Mouse (Mus musculus): ENCODE results near the gene Tmem101. TPM values are rescaled to one million over a fixed set of nuclear protein-coding genes. Genes with fewer than 3 reads are reported as not detected.
"Not testable (repeated sequence)": the region's sequence is repeated elsewhere in the genome, so short reads cannot be mapped to it uniquely, and the experiment has no call there.

Tmem101 gene
- 14.4 and 16.5 TPM in 2 replicates for total RNA-seq (2021)
- long read RNA-seq, experiment 1, transcript Tmem101-201 (4 exons, 1,574 nt), result major isoform, 37 of 43 reads
- long read RNA-seq, experiment 1, partial matches to known transcripts, result 5 of 43 reads
- long read RNA-seq, experiment 1, other reads (novel, unspliced or antisense), result 1 of 43 reads
- long read RNA-seq, experiment 2, transcript Tmem101-201 (4 exons, 1,574 nt), result major isoform, 21 of 28 reads
- long read RNA-seq, experiment 2, partial matches to known transcripts, result 7 of 28 reads
- long read RNA-seq, experiment 2, other reads (novel, unspliced or antisense), result 0 of 28 reads

GRCm38 (mm10) chr11:102156039-102156785 lies at the start of gene Tmem101:
Gene Tmem101, minus strand, starts transcription at chr11:102156404.
- peak; percentile 95 for DNase-seq

GRCm38 (mm10) chr11:102201408-102201821 lies 45.2 kb upstream of the Tmem101 start:
- no peak for DNase-seq

- DNase-seq, result no peak
Observed at GRCm38 (mm10) chr11:102199856-102200255, 43.7 kb upstream of the Tmem101 start.

DNA sequence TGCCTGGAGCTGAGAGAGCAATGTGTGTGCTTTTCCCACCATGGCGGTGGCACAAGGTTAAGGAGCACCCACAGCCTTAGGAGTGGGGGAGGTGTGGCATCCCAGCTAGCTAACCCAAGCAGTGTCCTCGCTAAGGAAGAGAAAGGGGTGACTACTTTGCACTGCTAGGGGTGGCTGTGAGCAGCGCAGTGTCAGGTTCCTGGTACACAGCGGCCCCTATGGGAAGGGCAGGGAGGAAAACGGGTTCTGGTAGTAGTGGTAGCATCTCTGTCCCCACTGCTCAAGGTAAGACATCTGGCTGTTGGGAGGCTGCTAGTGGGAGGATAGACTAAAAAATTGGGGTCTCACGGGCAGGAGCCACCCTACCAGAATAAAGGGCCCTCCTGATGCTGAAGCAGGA lies 42.0 kb upstream of the Tmem101 start:
- no peak for DNase-seq

- no peak for DNase-seq
Observed at GRCm38 (mm10) chr11:102196018-102196797, 40.0 kb upstream of the Tmem101 start.

DNA sequence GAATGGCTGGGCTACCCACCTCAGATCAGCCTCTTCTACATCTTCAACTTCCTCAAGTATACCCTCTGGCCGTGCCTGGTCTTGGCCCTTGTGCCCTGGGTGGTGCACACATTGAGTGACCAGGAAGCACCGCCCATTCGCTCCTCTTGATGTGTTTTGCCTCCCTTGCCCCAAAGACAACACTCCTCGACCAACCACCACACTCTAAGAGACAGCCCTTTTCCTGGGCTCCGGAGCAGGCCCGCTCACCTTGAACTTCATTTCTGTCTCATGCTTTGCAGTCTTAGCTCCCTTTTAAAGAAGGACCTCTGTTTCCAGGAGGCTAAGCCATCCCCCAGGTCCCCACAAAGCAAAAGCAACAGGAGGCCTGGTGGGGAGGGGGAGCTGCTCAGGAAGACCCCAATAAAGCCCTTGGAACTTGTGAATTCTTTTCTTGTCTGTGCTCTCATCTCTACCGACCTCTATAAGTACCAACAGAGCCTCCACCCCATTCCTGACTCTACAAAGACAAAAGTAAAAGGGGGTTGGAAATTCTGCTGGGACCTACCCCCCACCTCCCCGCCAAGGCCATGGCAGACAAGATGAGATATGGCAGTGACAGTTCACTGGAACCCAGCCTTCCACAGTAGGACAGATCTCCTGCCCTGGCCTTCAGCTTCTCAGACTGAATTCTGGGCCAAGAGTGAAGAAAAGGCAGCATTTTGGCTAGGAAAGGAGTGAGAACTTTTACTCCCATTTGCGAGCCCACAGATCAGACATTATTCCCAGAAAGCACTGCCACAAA lies 37.6 kb upstream of the Tmem101 start:
- DNase-seq, result peak; percentile 86

GRCm38 (mm10) chr11:102190848-102191247 lies 34.6 kb upstream of the Tmem101 start:
- no peak for DNase-seq

GRCm38 (mm10) chr11:102189461-102190436 lies 33.5 kb upstream of the Tmem101 start, which contains the start of gene G6pc3:
Gene G6pc3, plus strand, starts transcription at chr11:102189620.
- DNase-seq, result peak; percentile 95

DNA sequence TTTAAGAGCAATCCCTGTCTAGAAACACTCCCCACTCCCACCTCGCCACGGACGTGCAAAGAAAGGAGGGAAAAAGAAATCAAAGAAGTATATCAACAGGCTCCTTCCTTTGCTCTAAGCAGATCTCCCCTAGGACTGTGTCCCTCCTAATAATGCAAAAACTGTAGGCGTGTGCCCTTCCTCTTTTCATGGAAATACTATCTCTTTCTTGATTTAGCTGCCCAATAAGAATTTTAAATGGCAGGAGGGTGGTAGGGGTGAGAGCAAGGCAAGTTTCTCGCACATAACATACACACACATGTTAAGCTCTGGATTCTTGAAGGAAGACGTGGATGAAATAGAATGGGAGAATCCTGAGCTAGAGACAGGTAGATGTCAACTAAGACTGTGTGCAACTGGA lies 32.8 kb upstream of the Tmem101 start:
- no peak for DNase-seq

GRCm38 (mm10) chr11:102186235-102186634 lies 30.0 kb upstream of the Tmem101 start:
- DNase-seq, result no peak

DNA sequence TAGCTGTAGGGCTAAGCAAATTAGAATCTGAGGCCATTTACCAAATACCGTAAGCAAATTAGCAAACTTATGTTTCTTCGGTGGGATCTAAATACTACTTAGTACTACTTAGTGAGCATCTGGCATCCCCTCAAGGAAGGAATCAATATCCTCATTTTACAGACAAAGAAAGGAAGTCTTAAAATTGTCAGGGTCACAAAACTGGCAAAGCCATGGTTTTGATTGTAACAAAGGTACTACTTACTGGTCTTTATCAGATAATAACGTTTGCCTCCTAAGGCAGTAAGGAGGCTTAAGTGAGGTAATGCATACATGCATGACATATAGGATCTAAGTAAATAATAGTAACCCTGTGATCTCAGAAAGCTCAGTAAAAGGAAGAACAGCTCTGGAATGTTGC lies 29.5 kb upstream of the Tmem101 start:
- no peak for DNase-seq

- peak; percentile 98 for DNase-seq
Observed at GRCm38 (mm10) chr11:102184646-102185495, 28.7 kb upstream of the Tmem101 start, which contains the start of gene Lsm12. Gene Lsm12, minus strand, starts transcription at chr11:102185296.

DNA sequence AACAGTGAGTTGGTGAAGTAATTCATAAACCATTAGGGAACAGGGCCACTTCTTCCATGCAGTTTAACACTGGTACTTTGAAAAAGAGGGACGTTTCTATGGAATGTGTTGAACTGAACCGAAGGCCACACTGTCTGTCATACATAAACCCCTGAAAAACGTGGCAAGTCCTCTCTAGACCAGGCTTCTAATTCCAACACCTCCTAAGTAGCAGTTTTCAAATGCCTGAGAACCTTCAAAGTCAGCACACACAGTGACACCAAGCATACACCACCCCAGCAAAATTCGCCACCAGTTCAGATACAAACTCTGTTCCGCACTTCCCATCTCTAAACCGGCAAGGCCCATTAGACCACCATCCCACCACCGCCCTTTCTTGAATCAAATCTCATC lies 28.0 kb upstream of the Tmem101 start:
- no peak for DNase-seq

DNA sequence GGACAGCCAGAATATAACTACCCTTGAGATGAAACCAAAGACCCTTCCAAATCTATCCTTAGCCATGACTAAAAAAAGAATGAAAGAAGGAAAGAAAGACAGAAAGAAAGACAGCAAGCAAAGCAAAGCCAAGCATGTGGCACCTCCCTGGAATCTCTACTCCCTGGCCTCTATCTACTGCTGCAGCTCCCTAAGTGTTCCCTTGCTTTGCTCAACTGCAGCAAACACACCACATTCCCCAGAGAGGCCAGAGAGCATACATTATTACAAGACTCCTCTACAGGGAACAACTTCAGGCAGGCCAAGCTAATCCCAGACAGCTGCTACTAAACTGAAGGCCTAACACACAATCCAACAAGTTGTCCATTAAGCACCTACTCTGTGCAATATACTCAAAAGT lies 23.6 kb upstream of the Tmem101 start:
- DNase-seq, result no peak

DNA sequence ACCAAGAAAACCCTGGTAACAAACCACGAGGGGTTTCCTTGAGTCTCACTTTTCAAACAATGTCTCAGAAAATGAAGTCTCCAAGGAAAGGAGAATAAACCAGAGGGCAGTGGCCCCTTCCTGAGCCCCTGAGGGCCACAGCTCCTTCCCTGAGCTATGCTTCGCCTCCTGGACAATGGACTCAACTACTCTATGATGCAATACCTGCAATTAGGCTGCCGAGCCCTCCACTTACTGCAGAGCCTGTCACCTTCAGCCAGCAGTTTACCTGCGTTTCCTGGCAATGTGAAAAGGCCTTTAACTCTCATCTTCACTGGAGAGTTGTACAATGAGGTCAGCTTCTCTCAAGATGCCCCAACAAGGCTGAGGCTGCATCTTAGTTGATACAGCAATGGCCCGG lies 12.5 kb upstream of the Tmem101 start:
- DNase-seq, result no peak

- DNase-seq, result no peak
Observed at GRCm38 (mm10) chr11:102167539-102167938, 11.3 kb upstream of the Tmem101 start.

GRCm38 (mm10) chr11:102165971-102166722 lies 9.9 kb upstream of the Tmem101 start:
- DNase-seq, result no peak

DNA sequence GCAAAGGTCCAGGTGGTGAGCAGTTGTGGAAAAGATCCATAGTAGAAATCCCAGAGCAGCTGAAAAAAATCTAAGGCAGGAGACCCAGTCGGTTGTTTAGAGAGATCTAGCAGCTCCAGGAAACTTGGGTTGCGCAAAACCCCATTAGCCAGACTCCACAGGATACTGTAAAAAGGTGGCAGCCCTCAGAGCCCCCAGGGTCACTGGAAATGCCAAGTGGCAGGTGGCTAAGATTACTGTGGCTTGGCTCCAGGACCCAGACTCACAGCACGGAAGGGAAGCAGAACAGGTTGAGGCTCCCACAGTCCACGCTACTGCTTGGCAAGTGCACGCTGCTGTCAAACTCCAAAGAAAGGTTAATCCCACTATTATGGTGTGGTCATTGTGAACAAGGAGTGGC lies 3.6 kb upstream of the Tmem101 start:
- DNase-seq, result no peak

GRCm38 (mm10) chr11:102158024-102158423 lies 1.8 kb upstream of the Tmem101 start:
- DNase-seq, result not testable (repeated sequence)

Measured in adrenal gland, postnatal 14 days (tissue).